ENCODE assay signal across 15 mouse cellular contexts in genomic region chr13:107078085-107078484, GRCm38 (mm10).
"Had no signal": no experiment of that assay in that cellular context is flagged by ENCODE, and none has a peak within 500 bp of the region (broad histone marks: within the 10 kb centered on the region; RNA-seq: fewer than 3 reads in every experiment).

No protein-coding gene starts in this region.

- H3K27ac ChIP-seq: midbrain, embryonic 10.5 days; midbrain, embryonic 12.5 days; neural tube, embryonic 12.5 days; stomach, embryonic 15.5 days; stomach, postnatal 0 days had no signal

- DNase-seq: lung, adult 18-20 months; lung, embryonic 14.5 days; lung, postnatal 10 days; lung, postnatal 4 days; midbrain, embryonic 14.5 days; right cerebral cortex, postnatal 14 days; thymus, adult 2 months; thymus, postnatal 25 days; thymus, postnatal 4 days had no signal

- H3K4me1 ChIP-seq: neural tube, embryonic 12.5 days had no signal

- H3K9ac ChIP-seq: lung, embryonic 14.5 days; midbrain, embryonic 12.5 days; neural tube, embryonic 12.5 days; stomach, embryonic 15.5 days had no signal

- H3K4me2 ChIP-seq: lung, embryonic 14.5 days; midbrain, embryonic 12.5 days; neural tube, embryonic 12.5 days; stomach, embryonic 15.5 days had no signal

- H3K9me3 ChIP-seq: midbrain, embryonic 10.5 days; midbrain, embryonic 12.5 days; neural tube, embryonic 12.5 days; stomach, embryonic 15.5 days had no signal

- ATAC-seq: midbrain, embryonic 16.5 days had no signal

- H3K36me3 ChIP-seq: midbrain, embryonic 10.5 days; midbrain, embryonic 12.5 days; neural tube, embryonic 12.5 days; stomach, embryonic 15.5 days had no signal

- H3K27me3 ChIP-seq: neural tube, embryonic 12.5 days; stomach, embryonic 15.5 days had no signal

- H3K4me3 ChIP-seq: midbrain, embryonic 10.5 days; midbrain, embryonic 12.5 days; neural tube, embryonic 12.5 days; stomach, embryonic 15.5 days had no signal
